Mouse (Mus musculus): Measurements from ENCODE around the gene Ambn.

DNA sequence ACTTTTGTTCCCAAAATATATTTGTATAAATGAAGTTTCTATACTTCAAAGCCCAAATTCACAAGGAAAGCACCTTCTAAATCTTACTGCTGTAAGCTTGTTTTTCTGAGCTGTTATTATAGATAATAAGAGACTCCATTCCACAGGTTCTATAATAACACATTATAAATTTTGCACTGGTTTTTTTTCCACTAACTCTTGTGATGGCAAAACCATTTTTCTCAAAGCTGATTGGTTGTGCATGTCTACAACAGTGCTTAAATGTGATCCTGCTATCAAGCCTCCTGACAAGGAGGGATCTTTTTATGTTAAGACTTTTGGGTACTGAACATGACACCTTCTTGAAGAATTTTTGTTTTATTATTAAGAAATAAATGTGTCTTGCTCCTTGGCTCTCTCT is 31.9 kb downstream of the Ambn start, which contains the start of gene Enam:
- TF ChIP-seq CTCF (conservative IDR thresholded peaks at IDR 0.05 in 1 of 2, IDR thresholded peaks at IDR 0.05 in 1 of 2; ENCODE audit: low read depth in 2 of 2, low read length in 2 of 2) (no peak), JUND (conservative IDR thresholded peaks at IDR 0.05; ENCODE audit: low read depth, low read length) (no peak), MAX (IDR thresholded peaks at IDR 0.05; ENCODE audit: low read length) (no peak), SIN3A (IDR thresholded peaks at IDR 0.05; ENCODE audit: low read length) (no peak), PAX5 (IDR thresholded peaks at IDR 0.05; ENCODE audit: low read length) (no peak), POLR2A (IDR thresholded peaks at IDR 0.05; ENCODE audit: low read depth, low read length) (no peak), UBTF (IDR thresholded peaks at IDR 0.05; ENCODE audit: low read depth, low read length) (no peak)

Measured in CH12.LX (cell line).